Mouse (Mus musculus): Measurements from ENCODE around the gene Tmem208. TPM values are rescaled to one million over a fixed set of nuclear protein-coding genes. Genes with fewer than 3 reads are reported as not detected.
A peak's percentile ranks its signal among the peaks of the same experiment; 100 is the strongest.

Gene Tmem208
- polyA plus RNA-seq, 1 experiment from 2014 or later: 124 TPM

DNA sequence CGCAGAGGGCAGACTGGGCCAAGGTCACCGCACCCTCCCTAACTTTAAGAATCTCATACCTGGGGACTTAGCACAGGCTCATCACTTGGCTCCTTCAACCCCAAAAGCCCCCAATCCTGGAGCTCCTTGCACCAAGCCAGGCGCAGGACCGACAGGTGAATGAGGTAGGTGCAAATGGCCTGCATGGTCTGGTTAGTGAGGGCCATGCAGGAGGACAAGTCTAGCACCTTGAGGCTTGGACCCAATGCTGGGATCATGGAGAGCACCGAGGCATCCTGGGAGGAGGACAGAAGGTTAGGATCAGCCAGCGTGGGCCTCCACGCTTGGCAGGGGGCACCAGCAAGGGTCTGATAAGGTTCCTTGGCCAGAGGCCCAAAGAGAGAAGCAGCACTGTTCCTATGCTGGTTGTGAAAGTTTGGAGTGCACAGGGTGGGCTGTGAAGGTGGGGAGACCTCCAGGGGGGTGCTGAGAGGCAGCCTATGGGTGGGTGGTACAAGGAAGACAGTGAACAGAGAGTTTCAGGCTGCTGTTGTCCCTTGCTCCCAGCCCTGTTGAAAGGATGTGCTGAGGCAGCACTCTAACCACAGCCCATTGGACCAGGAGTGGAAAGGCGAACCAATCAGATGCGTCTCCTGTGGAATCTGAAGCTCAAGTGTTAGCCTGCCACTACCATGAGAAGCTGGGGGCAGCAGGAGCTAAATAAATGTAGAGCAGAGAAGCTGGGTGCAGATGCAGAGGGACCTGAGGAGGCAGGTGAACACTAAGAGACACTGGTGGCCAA, 12.3 kb upstream of the Tmem208 start:
- Histone ChIP-seq H3K27ac (ENCODE audit: low read length) (no peak overlapping the region), H3K9ac (ENCODE audit: low read length) (no peak overlapping the region), H3K36me3 (ENCODE audit: control insufficient read depth, insufficient read depth, low read length) (peaks cover 5% of the 10 kb centered on the region; the same call in 1 of the 2 replicates), H3K4me3 (replicated peaks; ENCODE audit: low read length) (no peak overlapping the region), H3K4me2 (ENCODE audit: low read depth, low read length) (no peak overlapping the region), H3K4me1 (ENCODE audit: control insufficient read depth, insufficient read depth, low read length) (no peaks in the 10 kb centered on the region), H3K27me3 (ENCODE audit: control insufficient read depth, insufficient read depth, low read length) (no peaks in the 10 kb centered on the region), H3K9me3 (replicated peaks; ENCODE audit: control insufficient read depth, low read length) (no peaks in the 10 kb centered on the region)
- 76% methylated on average over 9 of the region's 9 CpGs for WGBS
- no peak for ATAC-seq (ENCODE audit: insufficient read depth, low FRiP score)

- Histone ChIP-seq H3K9me3 (replicated peaks; ENCODE audit: control insufficient read depth, low read length) (no peaks in the 10 kb centered on the region), H3K27ac (ENCODE audit: low read length) (no peak overlapping the region), H3K4me3 (replicated peaks; ENCODE audit: low read length) (no peak overlapping the region), H3K9ac (ENCODE audit: low read length) (no peak overlapping the region), H3K36me3 (ENCODE audit: control insufficient read depth, insufficient read depth, low read length) (0 out of 2 replicates have a peak, but pooled peaks cover 5% of the 10 kb centered on the region), H3K4me2 (ENCODE audit: low read depth, low read length) (no peak overlapping the region), H3K27me3 (ENCODE audit: control insufficient read depth, insufficient read depth, low read length) (no peaks in the 10 kb centered on the region), H3K4me1 (ENCODE audit: control insufficient read depth, insufficient read depth, low read length) (no peaks in the 10 kb centered on the region)
- 90% methylated on average over 18 of the region's 18 CpGs for WGBS
- ATAC-seq (ENCODE audit: insufficient read depth, low FRiP score): no peak
Measured at GRCm38 (mm10) chr8:105315073-105315769, 10.9 kb upstream of the Tmem208 start.

DNA sequence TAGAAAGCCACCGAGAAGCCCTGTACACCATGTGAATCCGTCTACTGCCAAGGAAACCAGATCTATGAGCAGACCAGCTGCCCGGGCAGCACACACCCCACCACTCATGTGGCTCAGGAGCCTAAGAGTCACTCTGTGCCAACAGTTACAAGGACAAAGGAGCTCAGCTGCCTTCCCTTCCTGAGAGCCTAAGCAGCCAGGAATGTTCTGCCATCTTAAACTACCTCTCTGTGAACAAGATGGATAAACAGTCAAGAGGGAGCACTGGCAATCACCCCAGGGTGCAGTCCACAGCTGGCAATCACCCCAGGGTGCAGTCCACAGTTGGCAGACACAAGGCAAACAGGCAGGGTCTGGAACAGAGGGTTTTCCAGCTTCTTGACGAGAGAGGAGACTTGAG, 8.2 kb upstream of the Tmem208 start:
- no peaks in the 10 kb centered on the region for H3K4me1 ChIP-seq (ENCODE audit: control insufficient read depth, insufficient read depth, low read length)
- H3K27ac ChIP-seq (ENCODE audit: low read length): no peak overlapping the region
- no peak for ATAC-seq (ENCODE audit: insufficient read depth, low FRiP score)
- H3K9me3 ChIP-seq (replicated peaks; ENCODE audit: control insufficient read depth, low read length): no peaks in the 10 kb centered on the region
- no peaks in the 10 kb centered on the region for H3K36me3 ChIP-seq (ENCODE audit: control insufficient read depth, insufficient read depth, low read length)
- no peak overlapping the region for H3K4me3 ChIP-seq (replicated peaks; ENCODE audit: low read length)
- H3K4me2 ChIP-seq (ENCODE audit: low read depth, low read length): no peak overlapping the region
- WGBS: 85% methylated on average over 4 of the region's 4 CpGs
- H3K27me3 ChIP-seq (ENCODE audit: control insufficient read depth, insufficient read depth, low read length): no peaks in the 10 kb centered on the region
- H3K9ac ChIP-seq (ENCODE audit: low read length): no peak overlapping the region

DNA sequence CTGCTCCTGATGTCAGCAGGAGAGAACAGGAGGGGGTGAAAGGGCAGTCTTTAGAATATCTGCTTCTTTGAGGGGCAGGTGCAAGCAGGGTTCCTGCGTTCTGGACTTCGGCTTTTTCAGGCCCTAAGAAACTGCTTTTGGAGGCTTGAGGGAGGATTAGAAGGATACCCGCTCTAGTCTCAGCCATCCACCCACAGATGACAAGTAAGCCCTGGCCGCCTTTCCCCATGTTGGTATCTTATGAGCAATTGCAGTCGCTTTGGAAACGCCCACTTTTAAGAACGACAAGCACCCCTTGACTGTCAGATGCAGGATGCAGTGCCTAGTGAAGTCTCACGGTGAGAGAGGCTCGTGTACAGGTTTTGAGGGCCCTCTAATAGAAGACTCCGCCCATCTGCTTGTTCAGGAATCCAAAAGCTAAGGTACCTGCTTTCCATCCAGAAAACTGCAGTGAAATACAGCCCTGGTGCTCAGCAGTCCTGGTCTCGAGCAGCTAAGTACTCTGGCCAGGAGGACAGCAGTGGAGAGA, 7.4 kb upstream of the Tmem208 start:
- 82% methylated on average over 11 of the region's 11 CpGs for WGBS
- no peaks in the 10 kb centered on the region for H3K27me3 ChIP-seq (ENCODE audit: control insufficient read depth, insufficient read depth, low read length)
- no peaks in the 10 kb centered on the region for H3K9me3 ChIP-seq (replicated peaks; ENCODE audit: control insufficient read depth, low read length)
- H3K9ac ChIP-seq (ENCODE audit: low read length): no peak overlapping the region
- H3K4me1 ChIP-seq (ENCODE audit: control insufficient read depth, insufficient read depth, low read length): no peaks in the 10 kb centered on the region
- H3K4me3 ChIP-seq (replicated peaks; ENCODE audit: low read length): no peak overlapping the region
- ATAC-seq (ENCODE audit: insufficient read depth, low FRiP score): no peak
- H3K4me2 ChIP-seq (ENCODE audit: low read depth, low read length): no peak overlapping the region
- no peak overlapping the region for H3K27ac ChIP-seq (ENCODE audit: low read length)
- no peaks in the 10 kb centered on the region for H3K36me3 ChIP-seq (ENCODE audit: control insufficient read depth, insufficient read depth, low read length)

DNA sequence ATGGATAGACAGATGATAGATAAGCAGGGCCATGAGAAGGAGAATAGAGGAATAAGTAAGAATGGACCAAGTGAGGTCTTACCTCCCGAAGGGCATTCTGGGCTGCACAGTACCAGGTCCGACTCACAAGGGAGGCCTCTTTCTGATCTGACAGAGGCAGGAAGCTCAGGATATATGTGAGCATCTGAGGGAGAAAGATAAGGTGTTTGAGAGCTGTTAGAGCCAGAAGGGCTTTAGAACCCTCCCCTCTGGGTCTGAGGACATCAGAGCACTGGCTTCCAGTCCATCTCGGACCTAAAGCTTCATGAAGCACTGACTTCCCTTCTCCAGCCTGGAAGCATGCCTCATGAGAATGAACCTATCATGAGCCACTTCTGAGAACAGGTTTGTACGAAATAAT, 3.0 kb upstream of the Tmem208 start:
- Histone ChIP-seq H3K27ac (ENCODE audit: low read length) (no peak overlapping the region), H3K27me3 (ENCODE audit: control insufficient read depth, insufficient read depth, low read length) (no peaks in the 10 kb centered on the region), H3K9ac (ENCODE audit: low read length) (no peak overlapping the region), H3K36me3 (ENCODE audit: control insufficient read depth, insufficient read depth, low read length) (0 out of 2 replicates have a peak, but pooled peaks cover 4% of the 10 kb centered on the region), H3K4me3 (replicated peaks; ENCODE audit: low read length) (no peak overlapping the region), H3K4me1 (ENCODE audit: control insufficient read depth, insufficient read depth, low read length) (peaks cover 17% of the 10 kb centered on the region), H3K9me3 (replicated peaks; ENCODE audit: control insufficient read depth, low read length) (no peaks in the 10 kb centered on the region), H3K4me2 (ENCODE audit: low read depth, low read length) (no peak overlapping the region)
- no peak for ATAC-seq (ENCODE audit: insufficient read depth, low FRiP score)
- 78% methylated on average over 4 of the region's 4 CpGs for WGBS

- under 1% methylated on average over 12 of the region's 12 CpGs for WGBS
- peak; percentile 37; the same call in 1 of the 2 replicates for ATAC-seq (ENCODE audit: insufficient read depth, low FRiP score)
Measured at GRCm38 (mm10) chr8:105325641-105326093, 487 bp upstream of the Tmem208 start.

GRCm38 (mm10) chr8:105326968-105327367, 814 bp downstream of the Tmem208 start:
- Histone ChIP-seq H3K4me1 (ENCODE audit: control insufficient read depth, insufficient read depth, low read length) (peaks cover 17% of the 10 kb centered on the region), H3K36me3 (ENCODE audit: control insufficient read depth, insufficient read depth, low read length) (peaks cover 30% of the 10 kb centered on the region), H3K4me3 (replicated peaks; ENCODE audit: low read length) (peak overlapping the region; percentile 92), H3K27me3 (ENCODE audit: control insufficient read depth, insufficient read depth, low read length) (no peaks in the 10 kb centered on the region), H3K9me3 (replicated peaks; ENCODE audit: control insufficient read depth, low read length) (no peaks in the 10 kb centered on the region), H3K9ac (ENCODE audit: low read length) (peak overlapping the region; percentile 94), H3K27ac (ENCODE audit: low read length) (peak overlapping the region; percentile 92; the same call in 1 of the 2 replicates), H3K4me2 (ENCODE audit: low read depth, low read length) (peak overlapping the region; percentile 88)
- no peak for ATAC-seq (ENCODE audit: insufficient read depth, low FRiP score)
- WGBS: 25% methylated on average over 6 of the region's 6 CpGs

More at GRCm38 (mm10) chr8:105325641-105326093, 487 bp upstream of the Tmem208 start:
- peak overlapping the region; percentile 92 for H3K4me3 ChIP-seq (replicated peaks; ENCODE audit: low read length)
- peak overlapping the region; percentile 94 for H3K9ac ChIP-seq (ENCODE audit: low read length)
- H3K36me3 ChIP-seq (ENCODE audit: control insufficient read depth, insufficient read depth, low read length): peaks cover 21% of the 10 kb centered on the region
- H3K27ac ChIP-seq (ENCODE audit: low read length): peak overlapping the region; percentile 75; the same call in 1 of the 2 replicates
- no peaks in the 10 kb centered on the region for H3K27me3 ChIP-seq (ENCODE audit: control insufficient read depth, insufficient read depth, low read length)
- peaks cover 17% of the 10 kb centered on the region for H3K4me1 ChIP-seq (ENCODE audit: control insufficient read depth, insufficient read depth, low read length)
- peak overlapping the region; percentile 79 for H3K4me2 ChIP-seq (ENCODE audit: low read depth, low read length)
- no peaks in the 10 kb centered on the region for H3K9me3 ChIP-seq (replicated peaks; ENCODE audit: control insufficient read depth, low read length)

GRCm38 (mm10) chr8:105330325-105330724, 4.2 kb downstream of the Tmem208 start:
- Histone ChIP-seq H3K4me3 (replicated peaks; ENCODE audit: low read length) (no peak overlapping the region), H3K4me1 (ENCODE audit: control insufficient read depth, insufficient read depth, low read length) (peaks cover 10% of the 10 kb centered on the region), H3K4me2 (ENCODE audit: low read depth, low read length) (no peak overlapping the region), H3K9me3 (replicated peaks; ENCODE audit: control insufficient read depth, low read length) (no peaks in the 10 kb centered on the region), H3K27me3 (ENCODE audit: control insufficient read depth, insufficient read depth, low read length) (no peaks in the 10 kb centered on the region), H3K27ac (ENCODE audit: low read length) (no peak overlapping the region), H3K9ac (ENCODE audit: low read length) (no peak overlapping the region), H3K36me3 (ENCODE audit: control insufficient read depth, insufficient read depth, low read length) (peaks cover 43% of the 10 kb centered on the region)
- ATAC-seq (ENCODE audit: insufficient read depth, low FRiP score): no peak
- 92% methylated on average over 12 of the region's 12 CpGs for WGBS

DNA sequence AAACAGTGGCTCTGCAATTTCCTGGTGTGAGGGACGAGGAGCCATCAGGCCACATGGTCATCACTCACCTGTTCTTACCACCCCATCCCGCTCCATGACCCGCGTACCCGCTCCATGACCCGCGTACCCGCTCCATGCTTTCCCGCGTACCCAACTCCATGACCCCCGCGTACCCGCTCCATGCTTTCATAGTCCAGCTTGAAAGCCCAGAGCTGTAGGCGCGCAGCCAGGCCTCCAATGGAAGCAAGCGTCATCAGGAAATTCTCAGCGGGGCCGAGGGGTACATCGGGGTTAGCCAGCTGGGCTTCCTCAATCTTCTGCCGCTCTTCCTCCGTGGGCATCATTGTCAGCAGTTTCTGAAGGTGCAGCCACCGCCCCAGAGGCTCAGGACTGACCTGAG, 5.3 kb downstream of the Tmem208 start:
- H3K4me3 ChIP-seq (replicated peaks; ENCODE audit: low read length): no peak overlapping the region
- 95% methylated on average over 22 of the region's 22 CpGs for WGBS
- no peak overlapping the region for H3K27ac ChIP-seq (ENCODE audit: low read length)
- no peaks in the 10 kb centered on the region for H3K27me3 ChIP-seq (ENCODE audit: control insufficient read depth, insufficient read depth, low read length)
- peaks cover 6% of the 10 kb centered on the region for H3K4me1 ChIP-seq (ENCODE audit: control insufficient read depth, insufficient read depth, low read length)
- no peak for ATAC-seq (ENCODE audit: insufficient read depth, low FRiP score)
- peaks cover 52% of the 10 kb centered on the region for H3K36me3 ChIP-seq (ENCODE audit: control insufficient read depth, insufficient read depth, low read length)
- no peak overlapping the region for H3K4me2 ChIP-seq (ENCODE audit: low read depth, low read length)
- no peak overlapping the region for H3K9ac ChIP-seq (ENCODE audit: low read length)
- no peaks in the 10 kb centered on the region for H3K9me3 ChIP-seq (replicated peaks; ENCODE audit: control insufficient read depth, low read length)

Data from stomach, embryonic 16.5 days (tissue).